Mouse (Mus musculus) cerebellum, adult 2 months (tissue): ENCODE data around the gene Alpk3.

Experiments
- CTCF ChIP-seq: fragments of 200-500 bp; IDR thresholded peaks from 2 replicates; pipeline ENCODE4 v1.5.1; 2011; ENCODE audit warnings: low read depth, mild to moderate bottlenecking, control low read depth, low read length, moderate library complexity, borderline replicate concordance; ENCODE audit not compliant: insufficient read depth
- POLR2A ChIP-seq: fragments of 200-500 bp; IDR thresholded peaks from 2 replicates; pipeline ENCODE4 v1.6.1; 2011; ENCODE audit warnings: low read length, control low read depth, borderline replicate concordance; ENCODE audit not compliant: insufficient read depth

- no peak for TF ChIP-seq CTCF
- TF ChIP-seq POLR2A: no peak
Observed at GRCm38 (mm10) chr7:81075299-81075698, 17.9 kb downstream of the Alpk3 start.
